Mouse (Mus musculus) yolk sac, embryonic 10.5 days (tissue): Measurements from ENCODE around the gene Fhod1.

Experiments
- DNase-seq: peaks from one replicate; pipeline ENCODE4 v3.0.0-alpha.2; 2017; ENCODE audit warnings: low spot score

Gene Fhod1

DNA sequence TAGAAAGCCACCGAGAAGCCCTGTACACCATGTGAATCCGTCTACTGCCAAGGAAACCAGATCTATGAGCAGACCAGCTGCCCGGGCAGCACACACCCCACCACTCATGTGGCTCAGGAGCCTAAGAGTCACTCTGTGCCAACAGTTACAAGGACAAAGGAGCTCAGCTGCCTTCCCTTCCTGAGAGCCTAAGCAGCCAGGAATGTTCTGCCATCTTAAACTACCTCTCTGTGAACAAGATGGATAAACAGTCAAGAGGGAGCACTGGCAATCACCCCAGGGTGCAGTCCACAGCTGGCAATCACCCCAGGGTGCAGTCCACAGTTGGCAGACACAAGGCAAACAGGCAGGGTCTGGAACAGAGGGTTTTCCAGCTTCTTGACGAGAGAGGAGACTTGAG lies 29.8 kb downstream of the Fhod1 start:
- DNase-seq = no peak

- DNase-seq = no peak
Measured at GRCm38 (mm10) chr8:105315073-105315769, 32.5 kb downstream of the Fhod1 start.

DNA sequence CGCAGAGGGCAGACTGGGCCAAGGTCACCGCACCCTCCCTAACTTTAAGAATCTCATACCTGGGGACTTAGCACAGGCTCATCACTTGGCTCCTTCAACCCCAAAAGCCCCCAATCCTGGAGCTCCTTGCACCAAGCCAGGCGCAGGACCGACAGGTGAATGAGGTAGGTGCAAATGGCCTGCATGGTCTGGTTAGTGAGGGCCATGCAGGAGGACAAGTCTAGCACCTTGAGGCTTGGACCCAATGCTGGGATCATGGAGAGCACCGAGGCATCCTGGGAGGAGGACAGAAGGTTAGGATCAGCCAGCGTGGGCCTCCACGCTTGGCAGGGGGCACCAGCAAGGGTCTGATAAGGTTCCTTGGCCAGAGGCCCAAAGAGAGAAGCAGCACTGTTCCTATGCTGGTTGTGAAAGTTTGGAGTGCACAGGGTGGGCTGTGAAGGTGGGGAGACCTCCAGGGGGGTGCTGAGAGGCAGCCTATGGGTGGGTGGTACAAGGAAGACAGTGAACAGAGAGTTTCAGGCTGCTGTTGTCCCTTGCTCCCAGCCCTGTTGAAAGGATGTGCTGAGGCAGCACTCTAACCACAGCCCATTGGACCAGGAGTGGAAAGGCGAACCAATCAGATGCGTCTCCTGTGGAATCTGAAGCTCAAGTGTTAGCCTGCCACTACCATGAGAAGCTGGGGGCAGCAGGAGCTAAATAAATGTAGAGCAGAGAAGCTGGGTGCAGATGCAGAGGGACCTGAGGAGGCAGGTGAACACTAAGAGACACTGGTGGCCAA lies 33.9 kb downstream of the Fhod1 start:
- no peak for DNase-seq

DNA sequence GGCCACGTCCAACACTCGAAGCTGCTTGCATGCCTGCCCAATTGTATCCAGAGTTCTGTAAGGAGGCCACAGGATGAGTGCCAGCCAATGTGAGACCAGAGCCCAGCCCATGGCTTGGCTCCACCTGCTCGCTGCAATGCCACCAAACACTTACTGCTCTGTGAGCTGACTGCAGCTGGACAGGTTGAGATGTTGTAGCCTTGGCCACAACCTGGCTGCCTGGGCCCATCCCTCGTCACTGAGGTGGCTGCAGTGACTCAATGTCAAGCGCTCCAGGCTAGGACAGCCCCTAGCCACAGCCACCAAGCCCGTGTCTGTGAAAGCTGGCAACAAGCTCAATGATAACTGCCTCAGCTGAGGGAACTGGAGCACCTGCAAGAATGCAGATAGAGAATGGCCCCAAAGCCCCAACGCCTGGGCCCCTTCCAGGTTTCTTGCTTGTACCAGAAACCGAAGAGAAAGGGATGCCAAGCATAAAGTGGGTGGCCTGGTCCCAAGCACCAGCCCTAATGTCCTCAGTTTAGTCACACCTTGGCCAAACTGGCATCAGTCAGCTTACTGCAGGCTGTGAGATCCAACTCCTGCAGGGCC lies 34.8 kb downstream of the Fhod1 start:
- no peak for DNase-seq

DNA sequence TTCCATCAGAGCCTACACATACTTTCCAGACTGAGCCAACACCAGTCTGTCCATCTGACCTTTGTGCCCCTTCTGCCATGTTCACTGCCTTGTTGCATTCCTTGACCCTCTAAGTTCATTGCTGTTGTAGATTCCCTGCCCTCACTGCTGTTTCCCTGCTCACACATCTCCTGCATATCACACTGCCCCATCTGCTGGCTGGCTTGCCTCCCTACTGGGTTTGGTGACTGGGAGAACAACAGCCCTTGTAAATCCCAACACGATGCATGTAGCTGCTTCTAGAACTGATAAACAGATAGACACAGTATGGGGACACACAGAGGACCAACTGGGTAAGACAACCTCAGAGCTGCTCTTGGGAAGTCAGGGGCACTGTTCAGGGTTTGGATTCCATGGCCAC lies 36.0 kb downstream of the Fhod1 start:
- DNase-seq = no peak

- no peak for DNase-seq
Measured at GRCm38 (mm10) chr8:105310118-105310517, 37.6 kb downstream of the Fhod1 start.

DNA sequence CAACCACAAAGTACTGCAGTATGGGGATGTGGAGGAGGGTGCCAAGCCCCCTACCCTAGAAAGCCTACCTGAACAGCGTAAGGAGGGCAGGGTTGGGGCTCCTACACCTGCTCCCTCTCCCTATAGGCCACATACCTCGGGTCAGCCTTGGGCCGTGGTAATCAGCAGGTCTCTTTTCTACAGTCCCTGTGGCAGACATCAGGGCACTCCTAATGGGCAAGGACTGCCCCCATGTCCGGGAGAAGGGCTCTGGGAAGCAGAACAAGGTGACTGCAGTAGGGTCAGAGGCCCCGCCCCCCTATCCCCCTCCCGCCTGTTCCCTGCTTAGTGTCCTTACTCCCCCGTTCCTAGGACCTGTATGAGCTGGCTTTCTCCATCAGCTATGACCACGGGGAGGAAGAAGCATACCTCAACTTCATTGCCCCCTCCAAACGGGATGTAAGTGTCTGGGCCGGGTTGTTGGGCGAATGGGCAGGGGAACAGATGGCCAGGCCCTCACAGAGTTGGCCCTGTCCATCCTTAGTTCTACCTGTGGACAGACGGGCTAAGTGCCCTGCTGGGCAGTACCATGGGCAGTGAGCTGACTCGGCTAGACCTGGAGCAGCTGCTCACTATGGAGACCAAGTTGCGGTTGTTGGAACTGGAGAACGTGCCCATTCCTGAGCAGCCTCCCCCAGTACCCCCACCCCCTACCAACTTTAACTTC lies 38.5 kb downstream of the Fhod1 start:
- no peak for DNase-seq

- DNase-seq = no peak
Measured at GRCm38 (mm10) chr8:105308428-105308827, 39.3 kb downstream of the Fhod1 start.

GRCm38 (mm10) chr8:105307670-105308069 lies 40.1 kb downstream of the Fhod1 start:
- DNase-seq = no peak

DNA sequence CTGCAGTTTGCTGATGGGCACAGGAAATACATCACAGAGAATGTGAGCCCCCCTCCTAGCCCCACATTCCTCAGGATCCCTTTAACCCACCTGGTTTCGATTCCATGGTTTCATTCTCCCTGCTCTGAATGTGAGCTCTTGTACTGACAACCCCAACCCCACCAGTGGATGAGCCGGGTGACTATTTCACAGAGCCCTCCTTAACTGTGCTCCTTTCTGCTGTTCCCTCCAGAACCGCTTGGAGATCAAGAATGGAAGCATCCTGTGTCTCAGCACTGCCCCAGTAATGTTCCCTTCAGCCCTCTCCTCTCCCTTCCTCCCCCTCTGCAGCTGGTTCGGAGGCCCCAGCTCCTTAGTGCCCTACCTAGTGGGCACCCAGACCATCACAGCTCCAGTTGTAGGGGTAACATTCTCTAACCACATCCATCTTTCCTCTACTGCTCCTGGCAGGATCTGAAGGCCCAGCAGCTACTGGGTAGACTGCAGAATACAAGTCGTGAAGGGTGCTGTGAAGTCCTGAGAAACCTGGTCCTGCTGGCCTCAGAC lies 41.5 kb downstream of the Fhod1 start:
- no peak for DNase-seq

DNA sequence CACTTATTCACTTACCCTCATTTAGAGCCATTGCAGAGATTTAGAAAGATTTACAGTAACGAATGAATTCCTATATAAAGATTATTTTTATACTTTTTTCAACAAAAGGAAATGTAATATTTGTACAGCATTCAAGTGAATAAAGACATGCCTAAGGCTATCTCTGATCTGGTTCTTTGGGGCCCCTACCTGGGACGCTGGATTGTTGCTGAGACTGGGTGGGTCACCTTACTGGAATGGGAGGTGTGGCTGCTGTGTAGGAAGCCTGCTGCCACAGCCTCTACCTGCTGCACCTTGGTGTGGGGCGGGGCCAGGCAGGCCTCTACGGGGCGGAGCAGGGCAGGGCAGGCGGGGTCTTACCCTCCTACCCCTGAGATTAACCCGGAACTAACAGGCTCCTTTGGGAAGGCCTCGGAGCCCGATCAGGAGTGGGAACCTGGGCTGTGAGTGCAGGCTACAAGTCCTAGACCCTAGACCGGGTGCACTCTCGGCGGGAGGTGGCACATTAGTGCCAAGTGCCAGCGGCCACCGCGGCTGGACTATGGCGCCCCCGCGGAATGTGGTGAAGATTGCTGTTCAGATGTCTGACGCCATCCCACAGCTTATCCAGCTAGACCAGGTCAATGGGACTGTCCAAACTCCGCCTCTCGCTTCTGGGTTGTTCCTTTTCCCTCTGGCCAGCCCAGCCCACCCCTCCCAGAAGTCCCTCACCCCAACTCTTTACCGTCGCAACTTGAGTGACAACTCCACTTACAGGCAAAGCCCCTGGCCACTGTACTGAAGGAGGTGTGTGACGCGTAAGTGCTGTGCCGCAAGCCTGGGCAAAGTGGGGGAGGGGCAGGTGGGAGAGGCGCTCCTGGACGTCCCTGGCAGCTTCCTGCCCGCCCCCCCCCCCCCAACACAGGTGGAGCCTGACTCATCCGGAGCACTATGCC lies 42.3 kb downstream of the Fhod1 start, which contains the start of gene Elmo3:
Elmo3 (plus strand) TSS at position 391 of the 935 bp plus-strand sequence.
- DNase-seq = peak; percentile 89

- no peak for DNase-seq
Measured at GRCm38 (mm10) chr8:105304325-105305210, 43.2 kb downstream of the Fhod1 start.

DNA sequence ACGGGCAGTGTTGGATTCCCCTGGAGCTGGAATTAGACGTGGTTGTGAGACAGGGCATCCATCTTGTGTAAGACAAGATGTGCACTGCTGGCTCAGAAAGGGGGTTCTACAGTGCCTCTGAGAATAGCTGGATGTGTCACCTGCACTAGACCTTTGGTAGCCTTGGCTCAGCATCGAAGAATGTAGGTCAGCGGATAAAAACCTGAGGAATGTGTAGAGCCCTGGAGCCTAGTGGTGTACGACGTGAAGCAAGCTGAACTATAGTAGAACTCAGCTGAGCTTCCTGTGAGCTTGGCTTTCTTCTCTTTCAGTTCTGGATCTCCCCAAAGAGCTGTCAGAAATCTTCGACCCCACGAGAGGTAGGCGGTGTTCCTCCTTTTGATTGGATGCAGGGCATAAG lies 43.9 kb downstream of the Fhod1 start:
- no peak for DNase-seq

- DNase-seq = no peak
Measured at GRCm38 (mm10) chr8:105303396-105303795, 44.4 kb downstream of the Fhod1 start.

GRCm38 (mm10) chr8:105299962-105300361 lies 47.8 kb downstream of the Fhod1 start:
- no peak for DNase-seq

DNA sequence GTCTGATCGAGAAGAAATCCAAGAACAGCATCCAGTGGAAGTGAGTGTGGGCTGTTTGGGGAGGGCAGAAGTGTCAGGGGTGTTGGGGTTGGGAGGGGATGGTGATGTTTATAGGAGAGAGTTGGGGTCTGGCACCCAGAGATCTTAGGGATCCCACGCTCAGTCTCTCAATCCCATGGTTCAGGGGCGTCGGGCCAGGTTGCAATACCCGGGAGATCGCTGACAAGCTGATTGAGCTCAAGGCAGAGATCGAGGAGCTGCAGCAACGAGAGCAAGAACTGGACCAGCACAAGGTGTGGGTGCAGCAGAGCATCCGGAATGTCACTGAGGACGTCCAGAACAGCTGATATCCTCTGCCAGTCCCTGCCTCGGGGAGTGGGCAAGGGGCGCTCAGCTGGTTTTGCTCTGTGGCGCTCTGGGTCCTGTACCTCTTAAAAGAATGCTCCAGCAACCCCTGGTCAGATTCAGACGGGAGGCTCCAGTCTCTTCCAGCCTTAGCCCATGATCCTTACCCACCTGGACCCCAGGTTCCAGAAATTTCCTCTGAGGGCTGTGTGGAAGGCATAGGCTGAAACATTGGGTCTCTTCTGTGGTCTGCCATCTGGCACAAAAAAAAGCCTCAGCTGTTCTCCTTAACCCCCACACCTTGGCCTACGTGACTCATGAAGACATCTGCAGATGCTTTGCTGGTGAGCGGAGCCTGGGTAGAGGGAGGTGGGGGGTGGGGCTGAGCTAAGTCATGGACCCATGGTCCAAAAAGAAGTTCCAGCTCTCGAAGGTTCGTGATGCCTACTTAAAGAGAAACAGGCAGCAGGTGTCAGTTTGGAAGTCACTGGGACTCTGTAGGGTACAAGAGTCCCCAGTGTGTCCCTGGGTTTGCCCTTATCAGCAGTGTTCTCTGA lies 49.2 kb downstream of the Fhod1 start:
- no peak for DNase-seq

GRCm38 (mm10) chr8:105297511-105298192 lies 50.1 kb downstream of the Fhod1 start, which contains the start of gene E2f4:
TSS of gene E2f4 (plus strand) at chr8:105297663.
- peak; percentile 89 for DNase-seq

DNA sequence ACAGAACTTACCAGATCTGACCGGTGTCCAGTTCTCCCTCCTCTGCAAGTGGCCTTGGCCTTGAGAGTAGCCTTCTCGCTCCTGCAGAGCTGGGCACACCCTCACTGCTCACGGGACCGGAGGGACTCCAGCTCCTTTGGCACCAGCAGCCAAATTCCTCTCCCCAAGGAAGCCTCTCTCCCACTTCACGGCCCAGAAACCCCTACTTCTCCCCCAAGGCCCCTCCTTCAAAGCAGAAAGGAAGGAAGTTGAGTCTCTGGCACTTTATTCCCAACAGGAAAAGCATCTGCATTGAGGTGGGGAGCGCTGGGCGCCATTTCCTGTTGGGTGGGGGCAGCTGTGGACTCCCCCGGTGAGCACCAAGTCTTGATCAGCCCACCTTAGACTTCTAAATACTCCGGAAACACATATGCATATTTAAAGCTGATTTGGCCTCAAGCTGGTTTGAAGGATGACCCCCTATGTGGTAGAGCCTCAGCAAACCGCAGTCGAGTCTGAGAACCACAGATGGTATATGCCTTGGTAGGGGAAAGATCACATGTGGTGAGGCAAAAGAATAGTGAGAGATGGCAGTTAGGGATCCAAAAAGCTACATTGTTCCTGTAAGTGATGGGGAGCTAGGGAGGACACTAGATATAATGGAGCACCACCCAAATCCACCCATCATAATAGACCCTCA lies 51.7 kb downstream of the Fhod1 start, which contains the start of gene Exoc3l:
Exoc3l (minus strand) TSS at position 207 of the 679 bp plus-strand sequence.
- no peak for DNase-seq
